Mouse (Mus musculus) midbrain, embryonic 14.5 days (tissue): ENCODE results near the gene Gabpb1. TPM values are rescaled to one million over a fixed set of nuclear protein-coding genes. Genes with fewer than 3 reads are reported as not detected.

Experiments used
- ATAC-seq: fragments of 200-750 bp; cut with Nextera tagmentation; 2 replicates; pipeline ENCODE4 v1.8.0; 2017; ENCODE audit warnings: moderate number of reproducible peaks, moderate library complexity; ENCODE audit not compliant: low FRiP score, low TSS enrichment
- DNase-seq: peaks from one replicate; pipeline ENCODE4 v3.0.0-alpha.2; 2015
- H3K27ac ChIP-seq: fragments of 300-500 bp; sonication (generic); replicated peaks from 2 replicates; pipeline ENCODE4 v1.5.1; 2014; ENCODE audit warnings: mild to moderate bottlenecking, low read depth, low read length, moderate library complexity
- H3K27me3 ChIP-seq: fragments of 300-500 bp; sonication (generic); 2 replicates; pipeline ENCODE4 v1.6.1; 2014; ENCODE audit warnings: low read length, control low read depth, mixed read lengths; ENCODE audit not compliant: control insufficient read depth, insufficient read depth
- H3K36me3 ChIP-seq: fragments of 300-500 bp; sonication (generic); 2 replicates; pipeline ENCODE4 v1.6.1; 2014; ENCODE audit warnings: low read length, control low read depth; ENCODE audit not compliant: control insufficient read depth, insufficient read depth
- H3K4me1 ChIP-seq: fragments of 300-500 bp; sonication (generic); 2 replicates; pipeline ENCODE4 v1.6.1; 2014; ENCODE audit warnings: mild to moderate bottlenecking, antibody characterized with exemption, low read length, control low read depth; ENCODE audit not compliant: control insufficient read depth, insufficient read depth
- H3K4me2 ChIP-seq: fragments of 300-500 bp; sonication (generic); 2 replicates; pipeline ENCODE4 v1.6.1; 2014; ENCODE audit warnings: mild to moderate bottlenecking, low read length, moderate library complexity
- H3K4me3 ChIP-seq: fragments of 300-500 bp; sonication (generic); replicated peaks from 2 replicates; pipeline ENCODE4 v1.5.1; 2014; ENCODE audit warnings: low read depth, low read length
- H3K9ac ChIP-seq: fragments of 300-500 bp; sonication (generic); replicated peaks from 2 replicates; pipeline ENCODE4 v1.6.1; 2014; ENCODE audit warnings: mild to moderate bottlenecking, low read length, moderate library complexity
- H3K9me3 ChIP-seq: fragments of 300-500 bp; sonication (generic); 2 replicates; pipeline ENCODE4 v1.6.1; 2016; ENCODE audit warnings: low read length, control low read depth, mixed read lengths; ENCODE audit not compliant: control insufficient read depth
- WGBS: fragments of 180-500 bp; shearing (Covaris S2); extraction: QIAGEN DNeasy Blood & Tissue Kit; methylation state at CpG from one replicate; pipeline ENCODE4 v1.1.7; 2014; 5-methylcytosine and 5-hydroxymethylcytosine counted together
- polyA plus RNA-seq: library from polyadenylated mRNA; unstranded; fragments of >200 nt; fragmentation: Nextera tagmentation; extraction: Ambion mirVana; gene quantifications from 2 replicates; pipeline ENCODE4 v1.2.1, GENCODE M21; 2014

Gabpb1 gene
- polyA plus RNA-seq, 1 experiment from 2014 or later, result 62.1 TPM

DNA sequence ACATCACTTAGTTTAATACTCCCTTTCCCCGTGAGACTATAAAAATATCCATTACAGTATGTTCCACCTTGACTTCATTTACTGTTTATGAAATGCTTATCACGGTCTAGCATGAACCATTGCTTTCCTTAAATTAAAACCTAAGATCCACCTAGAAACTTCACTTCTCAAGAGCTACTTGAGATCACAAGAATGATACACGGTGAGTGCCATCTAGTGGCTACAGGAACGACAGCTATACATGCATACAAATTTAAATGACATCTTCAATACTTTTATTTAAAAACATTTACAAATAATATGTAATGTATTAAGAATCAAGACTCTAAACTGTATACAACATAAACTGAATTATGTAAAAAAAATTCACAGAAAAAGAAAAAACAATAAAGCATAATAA, 12.7 kb downstream of the Gabpb1 start:
- no peaks in the 10 kb centered on the region for H3K27me3 ChIP-seq
- no peak overlapping the region for H3K27ac ChIP-seq
- no peak for ATAC-seq
- H3K4me1 ChIP-seq, result no peaks in the 10 kb centered on the region
- H3K36me3 ChIP-seq, result no peaks in the 10 kb centered on the region
- H3K4me2 ChIP-seq, result no peak overlapping the region
- peak; percentile 76 for DNase-seq
- H3K4me3 ChIP-seq, result no peak overlapping the region
- WGBS, result 63% methylated on average over 4 of the region's 4 CpGs
- H3K9ac ChIP-seq, result no peak overlapping the region
- H3K9me3 ChIP-seq, result no peaks in the 10 kb centered on the region

GRCm38 (mm10) chr2:126652929-126653328, 23.2 kb downstream of the Gabpb1 start:
- H3K36me3 ChIP-seq, result peaks cover 61% of the 10 kb centered on the region
- H3K9me3 ChIP-seq, result no peaks in the 10 kb centered on the region
- ATAC-seq, result no peak
- no peak overlapping the region for H3K4me2 ChIP-seq
- no peaks in the 10 kb centered on the region for H3K4me1 ChIP-seq
- DNase-seq, result no peak
- H3K9ac ChIP-seq, result no peak overlapping the region
- 79% methylated on average over 4 of the region's 4 CpGs for WGBS
- no peak overlapping the region for H3K4me3 ChIP-seq
- no peaks in the 10 kb centered on the region for H3K27me3 ChIP-seq
- H3K27ac ChIP-seq, result no peak overlapping the region

- H3K4me2 ChIP-seq, result no peak overlapping the region
- no peaks in the 10 kb centered on the region for H3K27me3 ChIP-seq
- 92% methylated on average over 3 of the region's 3 CpGs for WGBS
- no peak overlapping the region for H3K9ac ChIP-seq
- DNase-seq (no peak), ATAC-seq (no peak)
- H3K4me1 ChIP-seq, result no peaks in the 10 kb centered on the region
- H3K4me3 ChIP-seq, result no peak overlapping the region
- H3K36me3 ChIP-seq, result peaks cover 74% of the 10 kb centered on the region
- H3K27ac ChIP-seq, result no peak overlapping the region
- H3K9me3 ChIP-seq, result no peaks in the 10 kb centered on the region
Measured at GRCm38 (mm10) chr2:126647762-126648161, 28.4 kb downstream of the Gabpb1 start.

GRCm38 (mm10) chr2:126646461-126646860, 29.7 kb downstream of the Gabpb1 start:
- Histone ChIP-seq H3K9me3 (no peaks in the 10 kb centered on the region), H3K4me3 (no peak overlapping the region), H3K4me2 (no peak overlapping the region), H3K4me1 (no peaks in the 10 kb centered on the region), H3K36me3 (peaks cover 66% of the 10 kb centered on the region), H3K27ac (no peak overlapping the region), H3K27me3 (no peaks in the 10 kb centered on the region), H3K9ac (no peak overlapping the region)
- ATAC-seq, result no peak
- 96% methylated on average over 5 of the region's 5 CpGs for WGBS
- DNase-seq, result no peak

DNA sequence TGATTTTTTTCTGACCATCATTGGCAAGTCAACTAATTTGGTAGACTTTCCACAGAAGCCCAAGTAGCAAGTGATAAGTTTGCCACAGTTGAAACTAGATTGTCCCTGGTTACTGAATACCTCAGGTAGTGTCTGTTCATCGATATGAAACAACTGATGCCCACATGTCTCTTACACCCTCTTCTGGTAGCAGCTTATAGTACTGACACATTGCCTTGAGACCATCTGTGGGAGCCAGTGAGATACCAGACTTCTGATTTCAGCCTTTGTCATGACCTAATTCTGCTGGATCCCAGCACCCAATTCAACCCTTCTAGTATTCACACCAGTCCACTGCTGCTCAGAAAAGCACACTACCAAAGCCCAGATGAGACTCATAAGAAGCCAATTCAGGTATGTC, 31.4 kb downstream of the Gabpb1 start:
- Histone ChIP-seq H3K9me3 (no peaks in the 10 kb centered on the region), H3K4me2 (no peak overlapping the region), H3K4me1 (no peaks in the 10 kb centered on the region), H3K9ac (no peak overlapping the region), H3K27ac (no peak overlapping the region), H3K36me3 (peaks cover 68% of the 10 kb centered on the region), H3K4me3 (no peak overlapping the region), H3K27me3 (no peaks in the 10 kb centered on the region)
- 91% methylated on average over 1 of the region's 1 CpGs for WGBS
- no peak for ATAC-seq
- no peak for DNase-seq

- Histone ChIP-seq H3K9ac (no peak overlapping the region), H3K4me2 (no peak overlapping the region), H3K27me3 (no peaks in the 10 kb centered on the region), H3K27ac (no peak overlapping the region), H3K4me3 (no peak overlapping the region), H3K4me1 (no peaks in the 10 kb centered on the region), H3K36me3 (peaks cover 59% of the 10 kb centered on the region), H3K9me3 (no peaks in the 10 kb centered on the region)
- DNase-seq (no peak), ATAC-seq (no peak)
- 85% methylated on average over 2 of the region's 2 CpGs for WGBS
Measured at GRCm38 (mm10) chr2:126640298-126640697, 35.8 kb downstream of the Gabpb1 start.

GRCm38 (mm10) chr2:126635939-126636823, 40.0 kb downstream of the Gabpb1 start:
- WGBS, result 86% methylated on average over 12 of the region's 12 CpGs
- Histone ChIP-seq H3K4me1 (no peaks in the 10 kb centered on the region), H3K4me3 (no peak overlapping the region), H3K36me3 (peaks cover 50% of the 10 kb centered on the region), H3K4me2 (no peak overlapping the region), H3K9ac (no peak overlapping the region), H3K27me3 (no peaks in the 10 kb centered on the region), H3K27ac (no peak overlapping the region), H3K9me3 (no peaks in the 10 kb centered on the region)
- DNase-seq (no peak), ATAC-seq (no peak)

- Histone ChIP-seq H3K27me3 (no peaks in the 10 kb centered on the region), H3K9me3 (no peaks in the 10 kb centered on the region), H3K4me1 (no peaks in the 10 kb centered on the region), H3K36me3 (peaks cover 42% of the 10 kb centered on the region), H3K27ac (no peak overlapping the region), H3K9ac (no peak overlapping the region), H3K4me3 (no peak overlapping the region), H3K4me2 (no peak overlapping the region)
- no peak for ATAC-seq
- 94% methylated on average over 2 of the region's 2 CpGs for WGBS
- DNase-seq, result no peak
Measured at GRCm38 (mm10) chr2:126633165-126633564, 43.0 kb downstream of the Gabpb1 start.

- H3K4me3 ChIP-seq, result no peak overlapping the region
- no peaks in the 10 kb centered on the region for H3K27me3 ChIP-seq
- H3K36me3 ChIP-seq, result peaks cover 23% of the 10 kb centered on the region
- no peak overlapping the region for H3K9ac ChIP-seq
- H3K4me1 ChIP-seq, result no peaks in the 10 kb centered on the region
- DNase-seq (no peak), ATAC-seq (no peak)
- 95% methylated on average over 9 of the region's 9 CpGs for WGBS
- H3K4me2 ChIP-seq, result no peak overlapping the region
- no peak overlapping the region for H3K27ac ChIP-seq
- H3K9me3 ChIP-seq, result no peaks in the 10 kb centered on the region
Measured at GRCm38 (mm10) chr2:126628455-126628995, 47.6 kb downstream of the Gabpb1 start.
